Mouse (Mus musculus) neural tube, embryonic 10.5 days (tissue): ENCODE data around the gene Olfr114.

Experiments used
- DNase-seq: peaks from one replicate; pipeline ENCODE4 v3.0.0-alpha.2; 2017; ENCODE audit warnings: low spot score; ENCODE audit errors: extremely low spot score

The Olfr114 gene

DNA sequence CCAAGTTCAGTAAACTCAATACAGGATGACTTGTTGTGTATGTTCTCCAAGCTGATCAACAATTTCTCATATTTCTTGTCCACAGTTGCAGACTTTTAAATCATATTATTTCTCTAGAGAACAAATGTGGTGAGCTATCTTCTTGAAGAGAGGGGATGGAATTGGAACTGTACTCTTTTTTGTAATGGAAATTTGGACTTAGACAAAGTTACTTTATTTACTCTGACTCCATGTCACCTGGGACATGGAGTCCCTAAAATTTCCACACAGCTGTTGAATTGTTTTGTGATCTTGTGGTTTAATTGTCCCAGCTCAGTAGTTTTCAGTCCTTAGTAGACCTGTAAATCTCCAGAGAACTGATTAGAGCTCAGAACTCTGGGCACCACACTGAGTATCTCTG is at the start of gene Olfr114:
Gene Olfr114, minus strand, starts transcription at position 101 of the 400 bp plus-strand sequence.
- DNase-seq: no peak

DNA sequence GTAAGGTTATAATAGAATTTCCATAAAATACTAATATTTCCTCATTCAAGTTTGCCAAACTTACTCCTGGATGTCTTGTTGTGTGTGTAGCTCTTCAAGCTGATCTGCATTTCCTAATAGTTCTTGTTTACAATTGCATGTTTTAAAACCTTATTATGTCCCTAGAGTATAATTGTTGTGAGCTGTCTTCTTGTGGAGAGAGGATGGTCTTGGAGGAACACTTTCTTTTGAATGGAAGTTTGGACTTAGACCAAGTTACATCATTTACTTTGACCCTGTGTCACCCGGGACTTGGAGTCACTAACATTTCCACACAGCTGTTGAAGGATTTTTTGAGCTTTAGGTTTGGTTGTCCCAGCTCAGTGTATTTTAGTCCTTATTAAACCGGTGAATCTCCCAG is 34.5 kb upstream of the Olfr114 start, which contains the start of the genes Olfr115 and Olfr116:
Gene Olfr115, minus strand, starts transcription at position 101 of the 400 bp plus-strand sequence.
Gene Olfr116, minus strand, starts transcription at position 191 of the 400 bp plus-strand sequence.
- no peak for DNase-seq

DNA sequence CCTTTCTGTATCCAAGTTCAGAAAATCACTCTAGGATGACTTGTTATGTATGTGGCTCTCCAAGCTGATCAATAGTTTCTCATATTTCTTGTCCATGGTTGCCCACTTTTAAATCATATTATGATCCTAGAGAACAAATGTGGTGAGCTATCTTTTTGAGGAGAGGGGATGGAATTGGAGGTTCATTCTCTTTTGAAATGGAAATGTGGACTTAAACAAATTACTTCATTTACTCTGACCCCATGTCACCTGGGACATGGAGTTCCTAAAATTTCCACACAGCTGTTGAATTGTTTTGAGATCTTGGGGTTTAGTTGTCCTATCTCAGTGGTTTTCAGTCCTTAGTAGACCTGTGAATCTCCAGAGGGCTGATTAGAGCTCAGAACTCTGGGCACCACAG is 15.0 kb downstream of the Olfr114 start, which contains the start of gene Olfr113:
Gene Olfr113, minus strand, starts transcription at position 101 of the 400 bp plus-strand sequence.
- no peak for DNase-seq

DNA sequence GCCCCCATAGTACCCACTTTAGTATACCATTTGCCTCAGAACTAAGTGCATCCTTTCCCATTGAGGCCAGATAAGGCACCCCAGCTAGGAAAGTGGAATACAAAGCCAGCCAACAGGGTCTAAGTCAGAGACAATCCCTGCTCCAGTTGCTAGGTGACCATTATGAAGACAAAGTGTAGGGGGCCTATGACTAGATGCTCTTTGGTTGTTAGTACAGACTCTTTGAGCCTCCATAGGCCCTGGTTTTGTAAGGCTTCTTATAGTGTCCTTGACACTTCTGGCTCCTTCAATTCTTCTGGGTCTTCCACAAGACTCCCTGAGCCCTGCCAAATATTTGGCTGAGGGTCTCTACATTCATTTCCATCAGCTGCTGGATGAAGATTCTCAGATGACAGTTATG is 23.2 kb downstream of the Olfr114 start, which contains the start of gene Olfr112:
Gene Olfr112, minus strand, starts transcription at position 101 of the 400 bp plus-strand sequence.
- DNase-seq: no peak

DNA sequence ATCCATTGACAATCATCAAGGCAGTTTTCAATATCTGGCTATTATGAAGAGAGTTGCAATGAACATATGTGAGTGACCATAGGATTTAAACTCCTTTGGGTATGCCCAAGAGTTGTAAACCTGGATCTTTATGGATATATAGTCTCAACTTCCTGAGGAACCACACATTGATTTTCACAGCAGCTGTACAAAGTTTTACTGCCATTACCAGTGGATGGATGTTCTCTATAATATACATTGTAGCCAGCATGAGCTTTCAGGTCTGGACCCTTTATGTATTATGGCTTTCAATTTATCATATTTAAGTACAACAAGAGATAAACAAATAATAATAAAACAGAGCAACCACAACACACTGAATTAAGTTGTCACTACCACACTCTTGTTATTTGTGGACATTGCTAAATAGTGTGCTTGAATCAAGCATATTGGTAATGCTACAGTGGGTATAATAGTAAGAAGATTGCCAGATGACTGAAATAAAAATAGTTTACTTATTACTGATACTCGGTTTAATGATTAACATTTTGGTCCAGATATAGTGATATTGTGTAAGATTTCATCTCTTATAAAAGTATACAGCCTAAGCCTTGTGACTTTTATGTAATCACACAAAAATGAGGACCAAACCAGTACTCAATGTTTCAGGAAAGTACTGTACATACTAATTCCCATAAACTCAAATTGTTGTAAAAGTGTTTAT is 33.5 kb downstream of the Olfr114 start:
- DNase-seq: no peak

DNA sequence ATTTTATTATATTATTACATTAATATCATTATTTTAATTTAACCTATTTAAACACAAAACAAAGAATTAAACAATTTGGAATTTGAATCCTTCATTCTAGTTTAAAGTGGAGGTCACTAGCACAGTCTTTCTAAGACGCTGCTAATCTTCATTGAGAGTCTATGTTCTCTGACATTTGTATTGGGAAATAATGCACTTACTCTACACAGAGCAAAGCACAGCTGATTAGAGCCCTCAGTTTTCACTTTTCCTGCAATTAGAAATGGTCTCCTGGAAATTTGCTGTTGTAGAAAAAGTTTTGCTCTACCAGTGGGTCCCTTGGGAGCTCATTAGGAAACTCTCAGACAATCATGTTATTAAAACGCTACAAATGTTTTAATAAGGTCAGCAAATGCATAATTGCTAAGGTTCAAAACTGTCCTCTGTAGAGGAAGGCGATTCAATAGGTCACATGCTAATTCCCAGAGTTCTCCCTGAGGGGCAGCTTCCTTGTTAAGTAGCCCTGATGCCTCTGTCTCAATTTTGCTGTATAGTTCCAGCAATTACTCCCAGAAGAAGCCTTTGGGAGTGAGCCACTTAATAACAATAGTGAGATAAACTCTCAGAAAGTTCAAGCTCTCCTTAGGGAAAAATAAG is 48.6 kb downstream of the Olfr114 start:
- no peak for DNase-seq

DNA sequence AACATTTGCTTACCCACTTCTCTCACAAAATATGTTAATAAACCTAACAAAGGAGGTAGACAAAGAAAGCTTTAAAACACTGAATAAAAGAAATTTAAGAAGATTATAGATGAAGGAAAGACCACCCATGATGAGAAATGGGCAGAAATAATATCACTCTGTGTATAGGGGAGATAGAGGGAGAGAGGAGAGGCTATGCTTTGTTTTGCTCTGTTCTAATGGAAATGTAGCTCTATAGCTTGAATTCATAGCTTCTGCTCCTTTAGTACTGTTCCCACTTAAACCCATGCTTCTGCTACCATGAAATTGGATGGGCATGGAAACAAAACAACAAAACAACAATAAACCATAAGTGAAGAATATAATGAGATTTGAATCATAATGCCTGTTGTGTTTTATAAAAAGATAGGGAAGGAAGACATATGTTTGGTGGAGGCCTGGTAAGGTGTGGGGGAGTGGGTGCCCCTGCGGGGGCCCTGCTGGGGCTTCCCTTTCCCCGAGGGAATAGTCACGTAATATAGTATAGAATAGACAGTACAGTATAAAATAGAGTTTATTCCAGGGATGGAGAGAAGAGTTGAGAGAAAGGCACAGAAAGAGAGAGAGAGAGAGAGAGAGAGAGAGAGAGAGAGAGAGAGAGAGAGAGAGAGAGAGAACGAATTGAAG is 51.0 kb downstream of the Olfr114 start:
- DNase-seq: no peak
